Mouse (Mus musculus) MEL (cell line): ENCODE measurements around the gene Thada. TPM values are rescaled to one million over a fixed set of nuclear protein-coding genes. Genes with fewer than 3 reads are reported as not detected.
"Not testable (repeated sequence)": the region's sequence is repeated elsewhere in the genome, so short reads cannot be mapped to it uniquely, and the experiment has no call there.

Source experiments
- DNase-seq: peaks from one replicate; pipeline ENCODE4 v3.0.0; 2011; ENCODE audit warnings: low read depth, low spot score
- H3K27ac ChIP-seq: 2 replicates; pipeline ENCODE4 v1.5.1; 2012; ENCODE audit warnings: low read depth, mild to moderate bottlenecking, control low read depth, low read length, moderate library complexity; ENCODE audit not compliant: control insufficient read depth
- H3K27me3 ChIP-seq, 2 experiments: fragments of 150-350 bp in 1 of 2; sonication (generic) in 1 of 2; 2 replicates each; pipeline ENCODE4 v1.6.1; 2012; ENCODE audit warnings: low read length in 2 of 2, mild to moderate bottlenecking in 2 of 2, improper control_type of control experiment in 1 of 2, moderate library complexity in 1 of 2; ENCODE audit not compliant: insufficient read depth in 2 of 2, control insufficient read depth in 1 of 2
- H3K36me3 ChIP-seq, 2 experiments: 2 replicates each; pipeline ENCODE4 v1.6.1; 2012 to 2014; ENCODE audit warnings: low read length in 2 of 2, improper control_type of control experiment in 1 of 2, inconsistent platforms in 1 of 2, mild to moderate bottlenecking in 1 of 2; ENCODE audit not compliant: insufficient read depth in 2 of 2, control insufficient read depth in 1 of 2
- H3K4me1 ChIP-seq, 2 experiments: fragments of 150-350 bp in 1 of 2; sonication (generic) in 1 of 2; 2 replicates each; pipeline ENCODE4 v1.6.1; 2012; ENCODE audit warnings: low read length in 2 of 2, improper control_type of control experiment in 1 of 2, mild to moderate bottlenecking in 1 of 2; ENCODE audit not compliant: insufficient read depth in 2 of 2, control insufficient read depth in 1 of 2
- H3K4me3 ChIP-seq, 2 experiments: fragments of 150-350 bp in 1 of 2; sonication (generic) in 1 of 2; 2 replicates each; pipeline ENCODE4 v1.5.1; 2012; ENCODE audit warnings: low read depth in 2 of 2, low read length in 2 of 2, mild to moderate bottlenecking in 2 of 2, moderate library complexity in 2 of 2, control low read depth in 1 of 2, improper control_type of control experiment in 1 of 2; ENCODE audit not compliant: control insufficient read depth in 1 of 2, insufficient read depth in 1 of 2
- H3K79me2 ChIP-seq: 2 replicates; pipeline ENCODE4 v1.6.1; 2012; ENCODE audit warnings: mild to moderate bottlenecking, low read length, moderate library complexity; ENCODE audit not compliant: control insufficient read depth, poor library complexity, insufficient read depth
- H3K9ac ChIP-seq: 2 replicates; pipeline ENCODE4 v1.6.1; 2012; ENCODE audit warnings: low read depth, mild to moderate bottlenecking, control low read depth, low read length, moderate library complexity; ENCODE audit not compliant: control insufficient read depth, poor library complexity, severe bottlenecking
- H3K9me3 ChIP-seq: fragments of 150-350 bp; sonication (generic); replicated peaks from 2 replicates; pipeline ENCODE4 v1.6.1; 2012; ENCODE audit warnings: mild to moderate bottlenecking, low read length, improper control_type of control experiment, moderate library complexity; ENCODE audit not compliant: insufficient read depth
- BHLHE40 ChIP-seq: IDR thresholded peaks from 2 replicates; pipeline ENCODE4 v1.6.1; 2012; ENCODE audit warnings: low read depth, mild to moderate bottlenecking, inconsistent platforms, low read length, improper control_type of control experiment, borderline replicate concordance
- CHD1 ChIP-seq: IDR thresholded peaks from 2 replicates; pipeline ENCODE4 v1.6.1; 2012; ENCODE audit warnings: low read depth, mild to moderate bottlenecking, inconsistent platforms, low read length, improper control_type of control experiment
- CHD2 ChIP-seq: IDR thresholded peaks from 2 replicates; pipeline ENCODE4 v1.6.1; 2011; ENCODE audit warnings: low read length, improper control_type of control experiment
- ELF1 ChIP-seq: IDR thresholded peaks from 2 replicates; pipeline ENCODE4 v1.6.1; 2014; ENCODE audit warnings: low read depth, mild to moderate bottlenecking, inconsistent platforms, low read length, improper control_type of control experiment, moderate library complexity
- GABPA ChIP-seq: IDR thresholded peaks from 2 replicates; pipeline ENCODE4 v1.6.1; 2012; ENCODE audit warnings: low read depth, mild to moderate bottlenecking, inconsistent platforms, low read length, improper control_type of control experiment, moderate library complexity
- GATA1 ChIP-seq: IDR thresholded peaks from 2 replicates; pipeline ENCODE4 v1.6.1; 2011; ENCODE audit warnings: low read depth, low read length, improper control_type of control experiment
- HCFC1 ChIP-seq: IDR thresholded peaks from 2 replicates; pipeline ENCODE4 v1.6.1; 2012; ENCODE audit warnings: low read depth, mild to moderate bottlenecking, inconsistent platforms, low read length, improper control_type of control experiment, moderate library complexity
- KAT2A ChIP-seq: conservative IDR thresholded peaks from 2 replicates; pipeline ENCODE4 v1.6.1; 2012; ENCODE audit warnings: low read depth, low read length, improper control_type of control experiment, inconsistent platforms
- MAFK ChIP-seq: IDR thresholded peaks from 2 replicates; pipeline ENCODE4 v1.6.1; 2011; ENCODE audit warnings: low read depth, mild to moderate bottlenecking, low read length, improper control_type of control experiment, borderline replicate concordance
- MYB ChIP-seq: IDR thresholded peaks from 2 replicates; pipeline ENCODE4 v1.6.1; 2011; ENCODE audit warnings: mild to moderate bottlenecking, low read depth, low read length, improper control_type of control experiment
- NELFE ChIP-seq: IDR thresholded peaks from 2 replicates; pipeline ENCODE4 v1.6.1; 2011; ENCODE audit warnings: low read depth, low read length, improper control_type of control experiment
- NRF1 ChIP-seq: IDR thresholded peaks from 2 replicates; pipeline ENCODE4 v1.6.1; 2014; ENCODE audit warnings: low read depth, mild to moderate bottlenecking, inconsistent platforms, low read length, improper control_type of control experiment, moderate library complexity; ENCODE audit not compliant: poor library complexity, insufficient read depth, severe bottlenecking
- POLR2AphosphoS5 ChIP-seq: IDR thresholded peaks from 2 replicates; pipeline ENCODE4 v1.6.1; 2012; ENCODE audit warnings: low read depth, borderline replicate concordance, mild to moderate bottlenecking, inconsistent platforms, low read length, moderate library complexity, mixed read lengths
- SIN3A ChIP-seq: IDR thresholded peaks from 2 replicates; pipeline ENCODE4 v1.6.1; 2012; ENCODE audit warnings: low read length, improper control_type of control experiment, inconsistent platforms
- SMC3 ChIP-seq: IDR thresholded peaks from 2 replicates; pipeline ENCODE4 v1.6.1; 2011; ENCODE audit warnings: low read depth, low read length, improper control_type of control experiment
- TAL1 ChIP-seq: IDR thresholded peaks from 2 replicates; pipeline ENCODE4 v1.6.1; 2012; ENCODE audit warnings: mild to moderate bottlenecking, inconsistent platforms, low read length, moderate library complexity, mixed read lengths
- TBP ChIP-seq: IDR thresholded peaks from 2 replicates; pipeline ENCODE4 v1.8.0; 2011; ENCODE audit warnings: low read depth, low read length, improper control_type of control experiment
- USF1 ChIP-seq: IDR thresholded peaks from 2 replicates; pipeline ENCODE4 v1.6.1; 2014; ENCODE audit warnings: low read depth, mild to moderate bottlenecking, inconsistent platforms, low read length, improper control_type of control experiment, moderate library complexity
- USF2 ChIP-seq, 2 experiments: IDR thresholded peaks; 2 replicates each; pipeline ENCODE4 v1.6.1; 2011 to 2012; ENCODE audit warnings: improper control_type of control experiment in 2 of 2, low read length in 2 of 2, borderline replicate concordance in 1 of 2, inconsistent platforms in 1 of 2, low read depth in 1 of 2, mild to moderate bottlenecking in 1 of 2; ENCODE audit not compliant: insufficient read depth in 1 of 2
- ZKSCAN1 ChIP-seq: IDR thresholded peaks from 2 replicates; pipeline ENCODE4 v1.6.1; 2012; ENCODE audit warnings: low read depth, mild to moderate bottlenecking, inconsistent platforms, low read length, improper control_type of control experiment, moderate library complexity
- ZMIZ1 ChIP-seq: IDR thresholded peaks from 2 replicates; pipeline ENCODE4 v1.6.1; 2012; ENCODE audit warnings: low read depth, mild to moderate bottlenecking, inconsistent platforms, low read length, improper control_type of control experiment, moderate library complexity
- polyA plus RNA-seq, 2 experiments: library from polyadenylated mRNA; stranded (reverse) in 1 of 2; unstranded in 1 of 2; fragments of >175 nt in 1 of 2; fragments of >200 nt in 1 of 2; gene quantifications; 2 replicates each; pipeline versions ENCODE4 v1.2.1 to v1.2.4; 2012; ENCODE audit warnings: low replicate concordance in 2 of 2, low read depth in 1 of 2; ENCODE audit not compliant: insufficient read length in 2 of 2, insufficient read depth in 1 of 2, missing spikeins in 1 of 2
- total RNA-seq: library from RNA; depleted of rRNA; stranded (reverse); fragments of 300-350 nt; gene quantifications from 2 replicates; pipeline ENCODE4 v1.2.3, GENCODE M21; 2012

The Thada gene
- total and polyA plus RNA-seq, 3 experiments: 19.8 to 20.6 TPM; not detected in 1

GRCm38 (mm10) chr17:84236781-84237557, 229.0 kb downstream of the Thada start:
- no peaks in the 10 kb centered on the region; a peak in 2 of 4 replicates for H3K36me3 ChIP-seq
- TF ChIP-seq MAFK: no peak
- no peak for TF ChIP-seq HCFC1
- TF ChIP-seq GATA1: no peak
- no peak for TF ChIP-seq POLR2AphosphoS5
- no peak for TF ChIP-seq ELF1
- TF ChIP-seq CHD2: no peak
- no peak for TF ChIP-seq MYB
- TF ChIP-seq TAL1: no peak
- no peak for TF ChIP-seq USF2 (IDR thresholded peaks at IDR 0.05; ENCODE audit: borderline replicate concordance in 1 of 2, insufficient read depth in 1 of 2, low read depth in 1 of 2, low read length in 2 of 2)
- no peak for TF ChIP-seq ZMIZ1
- no peak for TF ChIP-seq TBP
- TF ChIP-seq SMC3: no peak
- no peak for TF ChIP-seq GABPA
- no peak for TF ChIP-seq ZKSCAN1
- no peak for TF ChIP-seq BHLHE40
- TF ChIP-seq KAT2A: no peak

GRCm38 (mm10) chr17:84235399-84235928, 230.5 kb downstream of the Thada start:
- H3K27me3 ChIP-seq: no peaks in the 10 kb centered on the region
- H3K4me1 ChIP-seq: no peaks in the 10 kb centered on the region
- TF ChIP-seq USF1 (no peak), NELFE (no peak), NRF1 (no peak), KAT2A (no peak), CHD1 (no peak), SIN3A (no peak)
- TF ChIP-seq, all 39 proteins: peak for 0
- Histone ChIP-seq H3K79me2 (no peaks in the 10 kb centered on the region), H3K9me3 (no peaks in the 10 kb centered on the region), H3K4me3 (no peak overlapping the region), H3K27ac (no peak overlapping the region), H3K36me3 (no peaks in the 10 kb centered on the region; a peak in 2 of 4 replicates), H3K9ac (no peak overlapping the region)
- no peak for DNase-seq

More at GRCm38 (mm10) chr17:84236781-84237557, 229.0 kb downstream of the Thada start:
- Histone ChIP-seq H3K9ac (no peak overlapping the region), H3K9me3 (no peaks in the 10 kb centered on the region), H3K79me2 (no peaks in the 10 kb centered on the region), H3K27ac (no peak overlapping the region), H3K4me1 (no peaks in the 10 kb centered on the region), H3K27me3 (no peaks in the 10 kb centered on the region), H3K4me3 (no peak overlapping the region)
- no peak for DNase-seq

- not testable (repeated sequence) for H3K36me3 ChIP-seq, H3K4me3 ChIP-seq, H3K9ac ChIP-seq, H3K27ac ChIP-seq, DNase-seq, H3K27me3 ChIP-seq, H3K79me2 ChIP-seq, H3K4me1 ChIP-seq, H3K9me3 ChIP-seq
These were observed 231.2 kb downstream of the Thada start for GRCm38 (mm10) chr17:84234785-84235184.
